8 mouse cellular contexts compared by ENCODE assay signal in genomic region chr5:9427581-9428241, GRCm38 (mm10).
DNase-seq lines count a peak whose midpoint lies in the region; ATAC-seq and TF ChIP-seq lines count a peak whose summit lies in the region.

No protein-coding gene starts in this region.

- no peaks in the 10 kb centered on the region for H3K27me3 ChIP-seq in heart, embryonic 12.5 days (replicated peaks)
- H3K27me3 ChIP-seq in E14TG2a.4 (ENCODE audit: insufficient read depth, low read length), result no peaks in the 10 kb centered on the region
- H3K27me3 ChIP-seq in forebrain, postnatal 0 days (ENCODE audit: insufficient read depth, low read length), result no peaks in the 10 kb centered on the region
- no peaks in the 10 kb centered on the region for H3K27me3 ChIP-seq in midbrain, embryonic 16.5 days (ENCODE audit: control insufficient read depth, insufficient read depth, low read depth, low read length)

- no peak for ATAC-seq in heart, embryonic 12.5 days (ENCODE audit: insufficient number of reproducible peaks, low FRiP score)
- ATAC-seq in forebrain, postnatal 0 days, result peak; percentile 92
- peak; percentile 84 for ATAC-seq in midbrain, embryonic 16.5 days

- H3K27ac ChIP-seq in heart, embryonic 12.5 days (ENCODE audit: poor library complexity, severe bottlenecking), result no peak overlapping the region
- H3K27ac ChIP-seq in forebrain, postnatal 0 days (ENCODE audit: low read depth, low read length), result no peak overlapping the region
- H3K27ac ChIP-seq in midbrain, embryonic 16.5 days (ENCODE audit: low read length), result no peak overlapping the region

- no peaks in the 10 kb centered on the region for H3K9me3 ChIP-seq in heart, embryonic 12.5 days (replicated peaks)
- no peaks in the 10 kb centered on the region for H3K9me3 ChIP-seq in E14TG2a.4 (ENCODE audit: low read length)
- no peaks in the 10 kb centered on the region for H3K9me3 ChIP-seq in forebrain, postnatal 0 days (ENCODE audit: low read length)
- H3K9me3 ChIP-seq in midbrain, embryonic 16.5 days (replicated peaks; ENCODE audit: control insufficient read depth, low read length, poor library complexity, severe bottlenecking), result no peaks in the 10 kb centered on the region

- no peak overlapping the region for H3K4me2 ChIP-seq in heart, embryonic 12.5 days
- no peak overlapping the region for H3K4me2 ChIP-seq in forebrain, postnatal 0 days (ENCODE audit: low read depth)
- H3K4me2 ChIP-seq in midbrain, embryonic 16.5 days (ENCODE audit: low read length), result no peak overlapping the region

- no peak overlapping the region for H3K4me3 ChIP-seq in heart, embryonic 12.5 days
- no peak overlapping the region for H3K4me3 ChIP-seq in E14TG2a.4 (replicated peaks; ENCODE audit: low read length)
- no peak overlapping the region for H3K4me3 ChIP-seq in forebrain, postnatal 0 days (ENCODE audit: low read depth, low read length)
- no peak overlapping the region for H3K4me3 ChIP-seq in midbrain, embryonic 16.5 days (ENCODE audit: low read depth, low read length)

- TF ChIP-seq CTCF in E14TG2a.4 (conservative IDR thresholded peaks at IDR 0.05; ENCODE audit: low read length), result peak; percentile 70
- TF ChIP-seq CTCF in forebrain, postnatal 0 days (IDR thresholded peaks at IDR 0.05; ENCODE audit: low read depth), result peak; percentile 83

- no peaks in the 10 kb centered on the region for H3K36me3 ChIP-seq in heart, embryonic 12.5 days
- no peaks in the 10 kb centered on the region for H3K36me3 ChIP-seq in E14TG2a.4 (ENCODE audit: insufficient read depth, low read length)
- H3K36me3 ChIP-seq in forebrain, postnatal 0 days (ENCODE audit: insufficient read depth), result no peaks in the 10 kb centered on the region
- H3K36me3 ChIP-seq in midbrain, embryonic 16.5 days (ENCODE audit: control insufficient read depth, insufficient read depth, low read length), result peaks cover 2% of the 10 kb centered on the region; the same call in 1 of the 2 replicates

- H3K4me1 ChIP-seq in heart, embryonic 12.5 days (replicated peaks), result no peaks in the 10 kb centered on the region
- H3K4me1 ChIP-seq in E14TG2a.4 (replicated peaks; ENCODE audit: low read depth, low read length), result no peaks in the 10 kb centered on the region
- H3K4me1 ChIP-seq in forebrain, postnatal 0 days (ENCODE audit: insufficient read depth), result no peaks in the 10 kb centered on the region
- H3K4me1 ChIP-seq in midbrain, embryonic 16.5 days (ENCODE audit: control insufficient read depth, insufficient read depth, low read length), result no peaks in the 10 kb centered on the region

- peak; percentile 15 to 33 for DNase-seq in heart, adult 18-20 months
- DNase-seq in cerebellum, adult 11 months, result peak; percentile 42
- DNase-seq in forebrain, postnatal 0 days, result peak; percentile 80
- peak; percentile 30 for DNase-seq in layer of hippocampus, adult 9-11 months
- DNase-seq in thymus, postnatal 4 days, result no peak

- no peak overlapping the region for H3K9ac ChIP-seq in heart, embryonic 12.5 days
- no peak overlapping the region for H3K9ac ChIP-seq in forebrain, postnatal 0 days
- H3K9ac ChIP-seq in midbrain, embryonic 16.5 days (ENCODE audit: low read depth, low read length), result no peak overlapping the region

- 47% methylated on average over 10 of the region's 10 CpGs for WGBS in heart, embryonic 12.5 days
- 39% methylated on average over 10 of the region's 10 CpGs for WGBS in forebrain, postnatal 0 days
- 44% methylated on average over 10 of the region's 10 CpGs for WGBS in midbrain, embryonic 16.5 days
